Mouse (Mus musculus): ENCODE measurements around the gene Ankrd36.
"Not testable (repeated sequence)": the region's sequence is repeated elsewhere in the genome, so short reads cannot be mapped to it uniquely, and the experiment has no call there.

The Ankrd36 gene

DNA sequence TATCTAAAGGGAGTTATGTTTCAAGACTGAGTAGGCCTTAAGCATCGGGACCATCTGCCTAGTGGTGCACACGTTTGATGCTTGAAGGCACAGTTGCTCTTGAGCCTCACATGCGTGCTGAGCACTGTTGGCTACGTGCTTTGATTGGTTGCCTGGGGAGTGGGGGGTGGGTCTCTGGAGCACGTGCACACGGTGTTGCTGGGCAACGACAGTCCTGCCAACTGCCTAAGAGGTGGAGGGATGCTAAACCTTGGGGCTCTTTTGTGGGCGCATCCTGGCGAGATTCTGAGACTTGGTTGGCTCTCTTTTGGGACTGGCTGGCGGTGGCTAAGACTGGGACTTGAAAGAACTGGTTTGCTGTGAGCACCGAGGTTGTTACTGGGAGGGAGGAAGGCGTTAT, at the start of gene Ankrd36:
Ankrd36 (plus strand) TSS at position 211 of the 400 bp plus-strand sequence.
- DNase-seq (ENCODE audit: low spot score) = no peak

DNA sequence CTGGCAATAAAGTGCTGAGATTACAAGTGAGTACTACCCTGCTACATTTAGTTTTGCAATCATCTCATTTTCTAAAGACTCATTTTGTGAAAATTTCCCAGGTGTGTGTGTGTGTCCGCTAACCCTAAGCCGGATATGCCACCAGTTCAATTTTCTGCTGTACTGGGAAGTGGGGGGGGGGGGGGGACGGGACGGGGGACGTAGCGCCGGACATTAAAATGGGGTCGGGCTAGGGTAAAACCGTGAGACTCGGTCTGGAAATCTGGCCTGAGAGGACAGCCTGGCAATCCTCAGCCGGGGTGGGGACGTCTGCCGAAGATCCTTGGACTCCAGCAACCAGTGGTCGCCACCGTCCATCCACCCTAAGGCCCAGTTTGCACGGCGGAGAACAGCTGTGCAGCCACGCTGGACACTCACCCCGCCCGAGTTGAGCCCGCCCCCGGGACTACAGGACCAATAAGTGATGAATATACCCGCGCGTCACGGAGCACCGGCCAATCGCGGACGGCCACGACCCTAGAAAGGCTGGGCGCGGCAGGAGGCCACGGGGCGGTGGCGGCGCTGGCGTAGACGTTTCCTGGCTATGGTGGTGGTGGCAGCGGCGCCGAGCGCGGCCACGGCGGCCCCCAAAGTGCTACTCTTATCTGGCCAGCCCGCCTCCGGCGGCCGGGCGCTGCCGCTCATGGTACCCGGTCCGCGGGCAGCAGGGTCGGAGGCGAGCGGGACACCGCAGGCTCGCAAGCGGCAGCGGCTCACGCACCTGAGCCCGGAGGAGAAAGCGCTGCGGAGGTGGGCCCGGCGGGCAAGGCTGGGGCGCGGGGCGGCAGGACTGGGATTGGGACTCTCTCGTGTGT, 48.8 kb upstream of the Ankrd36 start, which contains the start of gene Xbp1:
Xbp1 (plus strand) TSS at position 248 of the 854 bp plus-strand sequence.
- DNase-seq (ENCODE audit: low spot score) = peak; percentile 98

DNA sequence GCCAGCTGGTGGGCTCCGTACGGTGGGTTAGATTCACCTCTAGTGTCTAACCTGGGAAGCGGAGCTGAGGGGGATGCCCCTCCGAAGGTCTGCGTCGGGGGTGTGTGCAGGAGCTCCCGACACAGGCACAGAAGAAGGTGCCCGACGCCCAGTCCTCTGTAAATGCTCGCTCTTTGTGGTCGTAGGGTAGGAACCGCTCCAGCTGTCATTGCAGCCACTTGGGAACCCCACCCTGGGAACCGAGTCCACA, 48.3 kb upstream of the Ankrd36 start:
- DNase-seq (ENCODE audit: low spot score) = no peak

DNA sequence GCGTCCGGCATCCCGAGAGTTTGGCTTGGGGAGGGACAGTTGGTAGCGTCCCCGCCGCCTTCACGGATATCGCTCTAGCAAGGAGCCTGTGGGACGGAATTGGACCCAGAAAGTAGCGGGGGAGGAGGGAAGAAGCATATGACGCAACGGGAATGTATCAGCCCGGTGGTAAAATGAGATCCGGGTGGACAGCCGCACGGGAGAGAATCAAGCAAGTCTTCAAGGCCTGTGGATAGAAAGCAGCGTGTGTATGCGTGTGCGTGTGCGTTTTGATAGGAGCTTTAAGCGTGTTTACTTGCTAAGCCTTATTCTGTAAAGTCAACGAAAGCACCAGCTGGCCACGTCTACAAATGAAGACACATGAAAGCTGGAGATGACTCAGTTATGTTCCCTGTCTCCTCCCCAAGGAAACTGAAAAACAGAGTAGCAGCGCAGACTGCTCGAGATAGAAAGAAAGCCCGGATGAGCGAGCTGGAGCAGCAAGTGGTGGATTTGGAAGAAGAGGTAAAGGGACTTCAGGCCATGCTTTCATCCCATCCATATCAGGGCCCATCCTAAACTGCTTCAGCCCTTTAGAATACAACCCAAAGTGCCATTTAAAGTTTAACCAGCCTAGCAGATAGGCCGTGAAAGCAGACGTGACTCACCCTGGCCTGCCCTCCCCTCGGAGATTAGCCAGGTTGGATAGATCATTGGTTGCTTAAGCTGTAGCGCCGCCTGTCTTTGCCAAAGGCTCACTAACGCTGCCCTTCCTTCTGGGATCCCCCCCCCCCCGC, 47.8 kb upstream of the Ankrd36 start:
- peak; percentile 29 for DNase-seq (ENCODE audit: low spot score)

DNA sequence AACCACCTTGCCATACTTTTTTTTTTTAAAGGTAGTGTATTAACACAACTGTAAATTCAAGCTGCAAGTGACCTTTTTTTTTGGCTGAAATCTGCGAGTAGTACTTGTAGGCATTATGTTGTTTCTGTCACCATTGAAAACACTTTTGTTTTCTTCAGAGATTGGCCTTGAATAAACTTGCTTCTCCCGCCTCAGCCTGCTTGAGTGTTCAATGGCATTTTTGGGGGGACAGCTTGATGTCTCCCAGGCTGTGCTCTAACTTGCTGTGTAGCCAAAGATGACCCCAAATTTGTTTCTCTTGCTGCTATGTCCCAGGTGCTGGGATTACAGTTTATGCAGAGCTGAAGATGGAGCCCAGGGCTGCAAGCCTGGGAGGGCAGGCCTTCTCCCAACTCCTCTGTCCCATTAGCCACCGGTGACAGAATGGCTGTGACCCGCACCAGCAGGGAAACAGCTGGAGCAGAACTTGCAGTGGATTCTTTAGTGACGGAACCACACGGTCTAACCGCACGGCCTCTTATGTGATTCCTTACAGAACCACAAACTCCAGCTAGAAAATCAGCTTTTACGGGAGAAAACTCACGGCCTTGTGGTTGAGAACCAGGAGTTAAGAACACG, 46.6 kb upstream of the Ankrd36 start:
- no peak for DNase-seq (ENCODE audit: low spot score)

DNA sequence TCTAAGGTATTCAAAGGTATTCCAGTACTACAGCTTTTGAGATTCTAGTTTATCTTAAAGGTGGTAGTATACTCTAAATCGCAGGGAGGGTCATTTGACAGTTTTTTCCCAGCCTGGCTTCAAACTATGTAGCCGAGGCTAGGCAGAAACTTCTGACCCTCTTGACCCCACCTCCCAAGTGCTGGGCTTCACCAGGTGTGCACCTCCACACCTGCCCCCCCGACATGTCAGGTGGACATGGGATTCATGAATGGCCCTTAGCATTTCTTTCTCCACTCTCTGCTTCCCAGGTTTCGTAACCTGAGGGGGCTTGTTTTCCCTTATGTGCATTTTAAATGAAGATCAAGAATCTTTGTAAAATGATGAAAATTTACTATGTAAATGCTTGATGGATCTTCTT, 44.1 kb upstream of the Ankrd36 start:
- no peak for DNase-seq (ENCODE audit: low spot score)

DNA sequence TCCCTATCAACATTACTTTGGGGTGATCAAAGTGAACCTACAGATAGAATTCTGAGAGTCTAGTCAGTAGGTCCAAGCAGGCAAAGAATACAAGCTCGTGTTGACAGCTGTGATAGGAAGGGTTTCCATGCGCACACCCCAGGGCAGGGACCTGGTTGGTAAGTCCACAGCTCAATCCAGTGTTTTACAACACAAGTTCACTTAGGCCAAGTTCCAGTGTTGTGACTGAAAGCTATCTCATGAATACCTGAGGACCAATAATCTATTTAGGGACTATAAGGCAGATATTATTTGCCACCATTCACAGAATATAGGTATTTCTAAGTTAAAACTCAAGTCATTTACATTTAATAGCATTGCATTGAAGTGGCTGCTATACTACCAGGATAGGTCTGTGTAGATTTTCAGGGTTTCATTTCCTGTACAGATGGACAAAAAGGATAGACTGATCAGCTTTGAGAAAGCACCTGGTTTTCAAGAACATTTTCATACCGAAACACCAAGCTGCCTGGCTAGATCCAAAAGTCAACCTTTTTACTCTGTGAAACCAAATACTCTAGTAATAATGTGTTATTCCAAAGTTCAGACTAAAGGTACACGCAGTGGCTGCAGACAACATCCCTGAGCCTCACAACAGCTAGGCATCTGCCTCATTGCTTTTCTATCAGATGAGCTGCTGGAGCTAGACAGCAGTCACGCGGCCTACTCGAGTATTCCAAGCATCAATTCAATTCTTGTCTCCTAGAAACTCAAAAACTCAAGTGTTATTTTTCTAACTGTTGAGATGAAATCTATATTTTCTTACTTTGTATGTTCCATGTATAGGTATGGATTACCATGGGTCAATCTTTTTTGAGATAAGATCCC, 42.7 kb upstream of the Ankrd36 start:
- DNase-seq (ENCODE audit: low spot score) = no peak

DNA sequence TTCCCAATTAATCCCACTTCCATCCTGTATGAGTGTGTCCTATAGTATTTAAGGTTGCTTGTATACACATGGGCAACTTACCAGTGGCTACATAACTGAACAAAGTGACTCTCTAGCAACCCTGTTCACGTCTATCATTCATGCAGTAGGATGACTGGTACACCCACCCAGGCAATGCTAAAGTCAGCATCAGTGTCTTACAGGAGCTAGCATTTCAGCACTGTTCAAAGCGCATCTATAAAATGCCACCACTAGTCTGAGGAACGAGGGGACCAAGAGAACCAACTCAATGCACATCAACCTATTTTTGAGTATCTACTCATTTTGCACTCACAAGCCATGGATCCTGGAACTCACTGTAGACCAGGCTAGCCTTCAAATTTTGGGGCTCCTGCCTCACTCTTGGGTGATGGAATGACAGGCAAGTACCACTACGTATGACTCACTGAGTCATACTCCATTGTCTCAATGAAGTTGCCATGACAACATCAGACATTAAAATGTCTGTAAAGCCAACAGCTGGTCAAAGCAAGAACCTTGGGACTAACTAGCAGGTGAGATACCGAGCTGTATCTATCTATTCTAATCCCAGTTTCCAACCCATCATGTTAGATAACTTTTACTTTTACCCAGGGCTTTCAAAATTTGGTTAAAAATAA, 41.5 kb upstream of the Ankrd36 start:
- DNase-seq (ENCODE audit: low spot score) = no peak

DNA sequence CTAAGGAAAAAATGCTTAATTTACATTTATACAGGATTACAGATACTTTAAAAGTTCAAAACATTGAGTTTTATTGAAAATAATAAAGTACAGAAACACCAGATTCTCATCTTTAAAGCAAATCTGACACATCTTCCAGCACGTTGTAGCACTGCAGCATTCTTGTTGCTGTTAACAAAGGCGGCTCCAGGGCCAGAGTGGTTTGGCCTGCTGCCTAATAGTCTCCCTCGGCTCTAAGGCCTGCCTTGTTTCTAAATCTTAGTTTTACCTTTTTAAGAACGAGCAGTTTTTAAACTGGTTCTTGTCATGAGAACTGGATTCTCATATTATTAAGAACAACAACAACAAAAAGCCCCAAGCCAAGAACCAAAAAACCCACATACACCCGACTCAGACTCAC, 40.6 kb upstream of the Ankrd36 start:
- DNase-seq (ENCODE audit: low spot score) = no peak

DNA sequence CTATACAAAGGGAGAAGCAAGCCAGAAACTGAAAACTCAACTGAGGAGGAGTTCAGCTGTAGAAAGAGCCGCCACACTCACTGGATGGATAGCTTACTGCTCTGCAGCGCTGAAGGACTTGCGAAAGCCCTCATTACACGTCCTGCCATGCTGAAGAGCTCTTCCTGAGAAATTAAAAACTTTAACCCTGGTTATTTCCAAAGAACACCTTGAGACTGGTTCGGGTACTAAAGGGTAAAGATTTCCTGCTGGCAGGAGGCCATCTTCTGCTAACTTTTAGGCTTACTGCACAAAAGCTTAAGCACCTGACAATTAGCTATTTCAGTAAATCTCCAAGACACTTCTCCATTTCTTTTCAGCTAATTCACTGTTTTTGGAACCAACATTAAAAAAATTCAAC, 39.3 kb upstream of the Ankrd36 start:
- DNase-seq (ENCODE audit: low spot score) = no peak

DNA sequence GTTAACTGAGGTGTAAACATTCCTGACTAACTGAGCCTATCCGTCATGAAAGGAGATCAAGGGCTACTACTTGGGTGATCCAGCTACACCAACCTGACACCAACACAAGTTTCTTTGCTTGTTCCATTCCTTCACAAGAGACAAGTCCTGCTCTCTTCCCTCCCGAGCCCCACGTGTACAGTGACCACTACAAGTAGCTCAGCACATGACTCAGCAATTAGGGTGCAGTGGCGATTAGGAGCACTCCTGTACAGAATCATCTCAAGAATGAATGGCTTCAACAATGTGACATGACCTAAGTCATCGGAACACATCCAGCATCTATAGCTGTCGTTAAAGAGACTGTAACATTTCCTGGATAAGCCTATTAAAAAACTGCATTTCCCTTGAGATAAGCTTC, 38.8 kb upstream of the Ankrd36 start:
- DNase-seq (ENCODE audit: low spot score) = no peak

DNA sequence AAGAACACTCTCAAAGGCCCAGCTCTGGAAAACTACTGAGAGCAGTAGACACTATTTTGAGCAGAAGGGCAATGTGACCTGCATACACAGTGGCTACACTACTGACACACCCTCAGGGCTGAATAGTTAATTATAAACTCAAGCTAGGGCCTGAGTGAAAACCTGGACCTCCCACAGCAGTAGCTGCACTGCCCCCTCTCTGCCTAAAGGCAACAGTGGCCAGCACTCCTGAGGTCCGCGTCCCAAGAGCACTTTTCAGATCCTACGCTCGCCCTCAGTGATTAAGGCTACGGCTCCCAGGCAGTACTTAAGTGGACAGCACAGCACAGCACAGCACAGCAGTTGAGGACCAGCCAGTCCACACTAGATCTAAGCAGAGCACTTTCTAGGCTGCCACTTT, 36.4 kb upstream of the Ankrd36 start:
- DNase-seq (ENCODE audit: low spot score) = no peak

DNA sequence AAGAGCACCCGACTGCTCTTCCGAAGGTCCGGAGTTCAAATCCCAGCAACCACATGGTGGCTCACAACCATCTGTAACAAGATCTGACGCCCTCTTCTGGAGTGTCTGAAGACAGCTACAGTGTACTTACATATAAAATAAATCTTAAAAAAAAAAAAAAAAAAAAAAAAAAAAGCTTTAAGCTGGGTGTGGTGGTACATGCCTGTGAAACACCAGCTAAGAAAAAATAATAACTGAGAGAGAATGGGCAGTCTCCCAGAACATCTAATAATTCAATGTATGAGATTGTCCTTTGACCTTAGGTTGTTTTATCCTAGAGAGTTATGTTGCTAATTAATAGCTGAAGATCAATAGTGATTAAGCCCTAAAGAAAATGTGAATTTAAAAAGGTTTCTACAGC, 32.0 kb upstream of the Ankrd36 start:
- DNase-seq (ENCODE audit: low spot score) = not testable (repeated sequence)

DNA sequence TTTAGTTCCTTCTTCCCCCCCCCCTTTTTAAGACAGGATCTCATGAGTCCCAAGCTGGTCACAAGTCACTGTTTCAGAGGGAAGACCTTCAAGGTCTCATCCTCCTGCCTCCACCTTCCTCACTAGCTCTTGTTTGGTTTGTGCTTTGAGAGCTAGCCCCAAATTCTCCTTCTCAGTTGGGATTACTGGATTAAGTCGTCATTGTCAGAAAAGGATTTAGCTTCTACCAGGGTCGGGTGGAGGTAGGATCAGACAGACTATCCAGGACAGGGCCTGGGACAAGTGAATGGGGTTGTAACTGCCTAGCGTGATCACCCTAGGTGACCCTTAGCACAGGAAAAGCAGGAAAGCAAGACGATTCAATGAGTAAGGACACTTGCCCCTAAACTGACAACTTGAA, 29.2 kb upstream of the Ankrd36 start:
- DNase-seq (ENCODE audit: low spot score) = no peak

DNA sequence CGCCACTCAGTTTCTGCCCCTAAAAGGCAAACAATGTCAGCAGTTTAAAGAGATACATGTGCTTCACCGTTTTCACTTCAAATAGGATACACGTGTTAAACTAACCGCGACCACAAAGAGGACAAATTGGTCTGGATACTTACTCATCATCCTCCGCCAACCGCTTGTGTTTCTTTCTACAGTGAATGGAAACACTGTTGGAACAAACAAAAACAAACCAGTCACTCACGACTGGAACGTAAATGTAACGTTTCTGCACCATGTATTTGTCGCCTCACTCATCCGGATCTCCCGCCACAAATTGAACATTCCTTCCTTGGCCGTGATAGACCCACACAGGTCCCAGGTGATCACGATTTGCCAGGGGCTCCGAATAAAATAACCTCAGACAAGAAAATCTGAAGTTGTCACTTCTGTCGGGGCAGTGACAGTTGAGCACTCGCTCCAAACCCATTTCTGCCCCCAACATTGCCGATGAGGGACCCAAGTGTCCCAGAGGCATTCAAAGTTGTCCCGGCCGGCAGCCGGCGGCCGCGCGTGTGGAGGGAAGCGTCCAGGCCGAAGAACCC, 28.2 kb upstream of the Ankrd36 start:
- DNase-seq (ENCODE audit: low spot score) = no peak

DNA sequence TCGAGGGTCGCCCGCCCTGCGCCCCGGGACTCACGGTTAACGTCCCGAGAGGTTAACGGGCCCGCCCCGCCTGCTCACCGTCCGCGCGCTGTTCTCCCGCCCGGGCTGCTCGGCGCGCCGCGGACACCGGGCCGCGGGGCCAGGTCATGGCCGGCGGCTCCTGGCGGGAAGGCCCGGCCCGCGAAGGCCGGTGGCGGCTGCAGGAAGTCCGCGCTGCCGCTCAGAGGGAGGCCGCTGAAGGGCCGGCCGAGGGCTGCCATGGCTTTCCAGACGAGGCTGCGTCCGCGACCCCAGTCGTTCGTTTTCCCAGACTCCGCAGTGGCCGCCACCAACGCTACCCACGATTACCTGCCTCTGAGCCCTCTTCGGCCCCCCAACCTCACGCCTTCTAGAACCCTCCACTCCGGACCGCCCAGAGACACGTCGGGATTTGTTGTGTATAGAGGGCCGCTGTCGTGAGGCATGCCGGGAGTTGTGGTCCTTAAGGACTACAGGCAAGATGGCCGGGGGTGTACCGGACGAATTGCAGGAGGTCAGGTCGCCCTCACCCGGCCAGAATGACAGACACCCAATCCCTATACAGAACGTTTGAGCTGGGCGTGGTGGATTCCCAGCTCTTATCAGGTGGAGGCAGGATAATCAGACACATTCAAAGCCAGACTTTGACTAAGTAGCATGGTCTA, 27.5 kb upstream of the Ankrd36 start, which contains the start of gene Ccdc117:
Ccdc117 (minus strand) TSS at position 389 of the 683 bp plus-strand sequence.
- peak; percentile 69 for DNase-seq (ENCODE audit: low spot score)

DNA sequence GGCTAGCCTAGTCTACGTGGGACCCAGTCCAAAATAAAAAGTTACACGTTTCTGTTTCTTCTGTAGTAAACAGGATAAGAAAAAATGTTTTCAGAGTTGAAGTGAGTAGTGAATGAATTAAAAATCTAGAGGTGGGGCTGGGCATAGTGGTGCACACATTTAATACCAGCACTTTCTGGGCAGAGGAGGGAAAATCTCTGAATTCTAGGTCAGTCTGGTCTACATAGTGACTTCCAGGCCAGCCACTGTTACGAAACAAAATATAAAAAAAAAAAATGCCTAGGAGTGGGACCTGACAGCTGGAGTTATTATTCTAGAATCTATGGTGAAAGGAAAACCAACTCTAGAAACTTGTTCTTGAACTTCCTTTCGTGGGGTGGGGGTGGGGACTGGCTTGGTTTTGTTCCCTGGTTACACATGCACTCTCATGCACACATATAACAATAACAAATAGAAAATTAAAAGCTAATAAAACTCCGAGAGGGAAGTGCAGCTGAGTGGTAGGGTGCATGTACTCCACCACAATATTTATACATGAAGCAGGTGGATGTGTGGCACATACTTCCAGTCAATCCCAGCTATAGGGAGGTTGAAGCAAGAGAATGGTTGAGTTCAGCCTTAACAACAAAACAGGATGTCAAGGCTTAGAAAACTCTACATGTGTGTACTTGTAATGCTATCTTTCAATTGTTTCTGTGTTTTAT, 26.9 kb upstream of the Ankrd36 start:
- no peak for DNase-seq (ENCODE audit: low spot score)

DNA sequence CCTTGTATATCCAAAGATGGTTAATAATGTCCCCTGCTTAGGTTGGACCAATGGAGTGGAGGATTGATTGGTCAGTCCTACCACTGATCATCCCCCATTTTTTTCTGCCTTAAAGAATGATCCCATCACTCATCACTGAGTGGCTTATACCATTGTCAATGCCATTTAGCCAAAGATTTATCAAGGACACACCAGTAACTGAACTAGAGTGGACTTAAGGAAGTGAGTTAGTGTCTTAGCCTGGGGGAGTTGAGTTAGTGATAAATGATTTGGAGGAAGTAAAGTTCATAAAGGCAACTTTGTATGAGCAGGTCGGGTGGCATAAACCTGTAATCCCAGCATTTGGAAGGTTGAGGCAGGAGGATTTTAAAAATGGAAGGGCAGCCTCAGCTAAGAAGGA, 26.2 kb upstream of the Ankrd36 start:
- no peak for DNase-seq (ENCODE audit: low spot score)

DNA sequence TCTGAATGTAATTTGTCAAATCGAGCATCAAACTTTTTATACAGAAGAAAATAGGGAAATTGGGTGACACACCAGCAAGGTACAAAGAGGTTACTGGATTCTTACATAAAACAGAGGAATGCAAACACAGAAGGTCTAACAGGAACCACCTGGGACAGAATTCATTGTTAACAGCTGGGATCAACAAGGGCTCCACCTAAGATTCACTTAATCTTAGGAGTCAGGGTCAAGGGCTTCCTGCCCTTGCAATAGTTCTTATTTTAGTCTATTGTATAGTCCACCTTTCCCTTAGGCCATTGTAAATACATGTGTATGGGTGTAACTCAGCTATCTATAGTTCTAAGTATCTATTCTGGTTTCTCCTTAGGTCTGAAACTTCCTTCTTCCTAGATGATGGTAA, 24.8 kb upstream of the Ankrd36 start:
- not testable (repeated sequence) for DNase-seq (ENCODE audit: low spot score)

DNA sequence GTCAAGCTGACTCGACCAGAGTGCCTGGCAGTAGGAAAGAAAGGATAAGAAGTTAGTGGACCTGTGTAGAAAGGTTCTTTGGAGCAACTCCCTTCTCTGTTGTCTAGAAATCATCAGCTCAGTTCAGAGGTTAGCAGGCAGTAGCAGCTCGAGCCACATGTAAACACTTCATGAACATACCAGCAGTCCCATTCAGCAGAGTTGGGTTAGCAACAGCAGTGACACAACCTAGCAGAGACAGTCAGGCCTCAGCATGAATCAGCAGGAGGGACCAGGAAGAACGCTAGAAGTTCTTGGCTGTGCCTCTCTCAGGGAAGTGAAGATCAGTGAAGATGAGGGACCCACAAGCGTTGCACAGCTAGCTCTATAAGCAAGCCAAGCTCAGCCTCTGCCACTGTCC, 24.0 kb upstream of the Ankrd36 start:
- DNase-seq (ENCODE audit: low spot score) = no peak
